Mouse (Mus musculus) lung, embryonic 16.5 days (tissue): Measurements from ENCODE around the gene Arap1. TPM values are rescaled to one million over a fixed set of nuclear protein-coding genes. Genes with fewer than 3 reads are reported as not detected.

Experiments used
- ATAC-seq: fragments of 200-750 bp; cut with Nextera tagmentation; 2 replicates; pipeline ENCODE4 v1.8.0; 2017; ENCODE audit warnings: low read depth, mild to moderate bottlenecking, moderate library complexity
- H3K27ac ChIP-seq: fragments of 300-500 bp; sonication (generic); 2 replicates; pipeline ENCODE4 v1.5.1; 2014; ENCODE audit warnings: mild to moderate bottlenecking, control low read depth, low read length
- H3K27me3 ChIP-seq: fragments of 300-500 bp; sonication (generic); 2 replicates; pipeline ENCODE4 v1.6.1; 2014; ENCODE audit warnings: low read depth, low read length, mixed read lengths; ENCODE audit not compliant: control insufficient read depth, insufficient read depth
- H3K36me3 ChIP-seq: fragments of 300-500 bp; sonication (generic); 2 replicates; pipeline ENCODE4 v1.6.1; 2014; ENCODE audit warnings: low read length; ENCODE audit not compliant: control insufficient read depth, insufficient read depth
- H3K4me1 ChIP-seq: fragments of 300-500 bp; sonication (generic); replicated peaks from 2 replicates; pipeline ENCODE4 v1.6.1; 2014; ENCODE audit warnings: low read length, mixed read lengths; ENCODE audit not compliant: control insufficient read depth, insufficient read depth
- H3K4me2 ChIP-seq: fragments of 300-500 bp; sonication (generic); 2 replicates; pipeline ENCODE4 v1.6.1; 2014; ENCODE audit warnings: low read depth, low read length, control low read depth
- H3K4me3 ChIP-seq: fragments of 300-500 bp; sonication (generic); 2 replicates; pipeline ENCODE4 v1.5.1; 2014; ENCODE audit warnings: mild to moderate bottlenecking, low read length, control low read depth
- H3K9ac ChIP-seq: fragments of 300-500 bp; sonication (generic); 2 replicates; pipeline ENCODE4 v1.6.1; 2014; ENCODE audit warnings: low read length, control low read depth
- H3K9me3 ChIP-seq: fragments of 300-500 bp; sonication (generic); 2 replicates; pipeline ENCODE4 v1.6.1; 2016; ENCODE audit warnings: low read length; ENCODE audit not compliant: control insufficient read depth
- WGBS: fragments of 180-500 bp; shearing (Covaris S2); extraction: QIAGEN DNeasy Blood & Tissue Kit; methylation state at CpG from one replicate; pipeline ENCODE4 v1.1.7; 2014; 5-methylcytosine and 5-hydroxymethylcytosine counted together
- polyA plus RNA-seq: library from polyadenylated mRNA; unstranded; fragments of >200 nt; fragmentation: Nextera tagmentation; extraction: Ambion mirVana; gene quantifications from 2 replicates; pipeline ENCODE4 v1.2.1, GENCODE M21; 2015

The Arap1 gene
- polyA plus RNA-seq, 1 experiment from 2014 or later = 118 TPM

GRCm38 (mm10) chr7:101452669-101453068 is 104.8 kb downstream of the Arap1 start:
- ATAC-seq = no peak
- no peak overlapping the region for H3K27ac ChIP-seq
- 87% methylated on average over 3 of the region's 3 CpGs for WGBS
- peak overlapping the region; percentile 61; the same call in 1 of the 2 replicates for H3K4me3 ChIP-seq
- H3K27me3 ChIP-seq = peaks cover 17% of the 10 kb centered on the region
- H3K9ac ChIP-seq = no peak overlapping the region
- no peaks in the 10 kb centered on the region for H3K36me3 ChIP-seq
- H3K4me2 ChIP-seq = peak overlapping the region; percentile 100
- H3K9me3 ChIP-seq = no peaks in the 10 kb centered on the region
- peaks cover 5% of the 10 kb centered on the region; the same call in 1 of the 2 replicates for H3K4me1 ChIP-seq

GRCm38 (mm10) chr7:101453296-101453695 is 105.4 kb downstream of the Arap1 start:
- ATAC-seq = no peak
- Histone ChIP-seq H3K36me3 (no peaks in the 10 kb centered on the region), H3K9ac (no peak overlapping the region), H3K27ac (no peak overlapping the region), H3K27me3 (peaks cover 17% of the 10 kb centered on the region), H3K4me2 (peak overlapping the region; percentile 100), H3K4me3 (no peak overlapping the region), H3K4me1 (peaks cover 6% of the 10 kb centered on the region; the same call in 1 of the 2 replicates), H3K9me3 (no peaks in the 10 kb centered on the region)
- 72% methylated on average over 3 of the region's 3 CpGs for WGBS

GRCm38 (mm10) chr7:101453725-101454124 is 105.9 kb downstream of the Arap1 start:
- peak overlapping the region; percentile 100; the same call in 1 of the 2 replicates for H3K4me2 ChIP-seq
- no peaks in the 10 kb centered on the region for H3K36me3 ChIP-seq
- H3K9me3 ChIP-seq = no peaks in the 10 kb centered on the region
- no peak for ATAC-seq
- peaks cover 17% of the 10 kb centered on the region for H3K27me3 ChIP-seq
- WGBS = 20% methylated on average over 8 of the region's 8 CpGs
- H3K9ac ChIP-seq = no peak overlapping the region
- no peak overlapping the region for H3K4me3 ChIP-seq
- no peak overlapping the region for H3K27ac ChIP-seq
- H3K4me1 ChIP-seq = peaks cover 8% of the 10 kb centered on the region; the same call in 1 of the 2 replicates

GRCm38 (mm10) chr7:101454479-101454878 is 106.6 kb downstream of the Arap1 start:
- Histone ChIP-seq H3K9ac (no peak overlapping the region), H3K4me3 (no peak overlapping the region), H3K9me3 (no peaks in the 10 kb centered on the region), H3K27me3 (peaks cover 17% of the 10 kb centered on the region), H3K4me1 (peaks cover 10% of the 10 kb centered on the region; the same call in 1 of the 2 replicates), H3K36me3 (no peaks in the 10 kb centered on the region), H3K4me2 (no peak overlapping the region), H3K27ac (no peak overlapping the region)
- 86% methylated on average over 9 of the region's 9 CpGs for WGBS
- no peak for ATAC-seq

GRCm38 (mm10) chr7:101455141-101455540 is 107.3 kb downstream of the Arap1 start:
- no peak overlapping the region for H3K9ac ChIP-seq
- H3K4me2 ChIP-seq = no peak overlapping the region
- peaks cover 11% of the 10 kb centered on the region; the same call in 1 of the 2 replicates for H3K4me1 ChIP-seq
- WGBS = 62% methylated on average over 6 of the region's 6 CpGs
- H3K4me3 ChIP-seq = no peak overlapping the region
- no peaks in the 10 kb centered on the region for H3K9me3 ChIP-seq
- ATAC-seq = no peak
- no peak overlapping the region for H3K27ac ChIP-seq
- peaks cover 17% of the 10 kb centered on the region for H3K27me3 ChIP-seq
- H3K36me3 ChIP-seq = no peaks in the 10 kb centered on the region

- H3K36me3 ChIP-seq = no peaks in the 10 kb centered on the region
- 0 out of 2 replicates have a peak overlapping the region, but pooled peaks have one; percentile 4 for H3K4me2 ChIP-seq
- WGBS = 70% methylated on average over 4 of the region's 4 CpGs
- peaks cover 12% of the 10 kb centered on the region; the same call in 1 of the 2 replicates for H3K4me1 ChIP-seq
- peaks cover 17% of the 10 kb centered on the region for H3K27me3 ChIP-seq
- no peak for ATAC-seq
- H3K4me3 ChIP-seq = no peak overlapping the region
- no peak overlapping the region for H3K27ac ChIP-seq
- no peaks in the 10 kb centered on the region for H3K9me3 ChIP-seq
- H3K9ac ChIP-seq = no peak overlapping the region
These were observed 108.5 kb downstream of the Arap1 start for GRCm38 (mm10) chr7:101456318-101456717.

GRCm38 (mm10) chr7:101456789-101457188 is 108.9 kb downstream of the Arap1 start:
- H3K27me3 ChIP-seq = peaks cover 14% of the 10 kb centered on the region
- H3K4me2 ChIP-seq = no peak overlapping the region
- H3K27ac ChIP-seq = no peak overlapping the region
- 39% methylated on average over 5 of the region's 5 CpGs for WGBS
- peaks cover 12% of the 10 kb centered on the region; the same call in 1 of the 2 replicates for H3K4me1 ChIP-seq
- no peak for ATAC-seq
- no peak overlapping the region for H3K9ac ChIP-seq
- H3K4me3 ChIP-seq = no peak overlapping the region
- no peaks in the 10 kb centered on the region for H3K36me3 ChIP-seq
- H3K9me3 ChIP-seq = no peaks in the 10 kb centered on the region

- Histone ChIP-seq H3K27me3 (peaks cover 9% of the 10 kb centered on the region), H3K36me3 (no peaks in the 10 kb centered on the region), H3K4me1 (peaks cover 14% of the 10 kb centered on the region), H3K9me3 (no peaks in the 10 kb centered on the region), H3K4me2 (no peak overlapping the region), H3K9ac (no peak overlapping the region), H3K27ac (no peak overlapping the region; the same call in 1 of the 2 replicates), H3K4me3 (no peak overlapping the region)
- WGBS = 71% methylated on average over 5 of the region's 5 CpGs
- ATAC-seq = no peak
These were observed 109.4 kb downstream of the Arap1 start for GRCm38 (mm10) chr7:101457283-101457682.

- ATAC-seq = no peak
- no peaks in the 10 kb centered on the region for H3K9me3 ChIP-seq
- no peak overlapping the region for H3K4me3 ChIP-seq
- no peak overlapping the region for H3K4me2 ChIP-seq
- H3K27ac ChIP-seq = no peak overlapping the region
- H3K4me1 ChIP-seq = peaks cover 18% of the 10 kb centered on the region
- 41% methylated on average over 8 of the region's 8 CpGs for whole genome bisulfite sequencing
- no peaks in the 10 kb centered on the region for H3K36me3 ChIP-seq
- H3K9ac ChIP-seq = no peak overlapping the region
- H3K27me3 ChIP-seq = peaks cover 3% of the 10 kb centered on the region
These were observed 109.9 kb downstream of the Arap1 start for GRCm38 (mm10) chr7:101457801-101458200.
